Mouse (Mus musculus) kidney, adult 10 weeks (tissue): Measurements from ENCODE around the gene Vmn2r95. TPM values are rescaled to one million over a fixed set of nuclear protein-coding genes. Genes with fewer than 3 reads are reported as not detected.

Experiments
- polyA plus RNA-seq: library from polyadenylated mRNA; stranded (reverse); fragments of 350-450 nt; fragmentation: Illumina TruSeq; extraction: RNeasy Lipid Tissue Mini Kit (QIAGEN cat#74804); gene quantifications from one replicate; pipeline ENCODE4 v1.2.3, GENCODE M21; 2014; ENCODE audit warnings: low read depth, low replicate concordance

Vmn2r95 gene
- not detected for polyA plus RNA-seq

DNA sequence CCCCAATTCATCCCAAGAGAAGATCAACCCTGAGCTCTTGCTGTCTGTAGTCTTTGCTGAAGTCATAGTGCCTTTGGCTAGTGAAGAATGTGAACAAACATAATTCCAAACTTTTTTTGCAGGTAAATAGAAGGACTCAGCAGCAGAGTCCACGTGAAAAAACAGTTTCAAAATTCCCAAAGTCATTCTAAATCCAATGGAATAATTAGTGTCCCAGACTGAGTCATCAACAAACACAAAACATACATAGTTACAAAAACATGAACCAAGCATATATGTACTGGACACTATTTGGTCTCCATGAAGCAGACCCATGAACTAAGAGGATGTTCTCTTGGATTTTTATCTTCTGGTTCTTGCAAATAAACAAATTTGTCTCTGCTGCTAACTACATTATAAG is at the start of gene Vmn2r95:
Vmn2r95 (plus strand) TSS at position 301 of the 400 bp plus-strand sequence.

Other genes starting within 250 kb of the Vmn2r95 start
- not detected for gene Vmn2r94, start 146.3 kb upstream of the Vmn2r95 start, polyA plus RNA-seq
- gene Vmn2r93, start 126.0 kb upstream of the Vmn2r95 start, polyA plus RNA-seq: not detected
- gene Vmn2r96, start 149.1 kb downstream of the Vmn2r95 start, polyA plus RNA-seq: not detected